Mouse (Mus musculus): ENCODE measurements around the gene Neu3.

Neu3 gene

GRCm38 (mm10) chr7:99828083-99828570 lies at the start of gene Neu3:
TSS of gene Neu3 (minus strand) at chr7:99828417.
- peak; percentile 79 for DNase-seq (ENCODE audit: low spot score)

- peak; percentile 72 for DNase-seq (ENCODE audit: low spot score)
Measured at GRCm38 (mm10) chr7:99876345-99876744, 48.1 kb upstream of the Neu3 start.

GRCm38 (mm10) chr7:99875891-99876290 lies 47.7 kb upstream of the Neu3 start:
- DNase-seq (ENCODE audit: low spot score), result no peak

GRCm38 (mm10) chr7:99873965-99874364 lies 45.7 kb upstream of the Neu3 start:
- no peak for DNase-seq (ENCODE audit: low spot score)

GRCm38 (mm10) chr7:99869296-99869695 lies 41.1 kb upstream of the Neu3 start:
- DNase-seq (ENCODE audit: low spot score), result no peak

- DNase-seq (ENCODE audit: low spot score), result no peak
Measured at GRCm38 (mm10) chr7:99865219-99865618, 37.0 kb upstream of the Neu3 start.

GRCm38 (mm10) chr7:99864241-99865028 lies 36.2 kb upstream of the Neu3 start:
- no peak for DNase-seq (ENCODE audit: low spot score)

- no peak for DNase-seq (ENCODE audit: low spot score)
Measured at GRCm38 (mm10) chr7:99863362-99863761, 35.1 kb upstream of the Neu3 start, which contains the start of gene Spcs2. TSS of gene Spcs2 (minus strand) at chr7:99863462.

GRCm38 (mm10) chr7:99858813-99859585 lies 30.8 kb upstream of the Neu3 start, which contains the start of gene Xrra1:
TSS of gene Xrra1 (plus strand) at chr7:99859116.
- DNase-seq (ENCODE audit: low spot score), result peak; percentile 98

- DNase-seq (ENCODE audit: low spot score), result no peak
Measured at GRCm38 (mm10) chr7:99858175-99858812, 30.1 kb upstream of the Neu3 start.

GRCm38 (mm10) chr7:99856266-99856861 lies 28.1 kb upstream of the Neu3 start:
- no peak for DNase-seq (ENCODE audit: low spot score)

GRCm38 (mm10) chr7:99854311-99854710 lies 26.1 kb upstream of the Neu3 start:
- no peak for DNase-seq (ENCODE audit: low spot score)

- no peak for DNase-seq (ENCODE audit: low spot score)
Measured at GRCm38 (mm10) chr7:99853350-99853749, 25.1 kb upstream of the Neu3 start.

- no peak for DNase-seq (ENCODE audit: low spot score)
Measured at GRCm38 (mm10) chr7:99851618-99852017, 23.4 kb upstream of the Neu3 start.

GRCm38 (mm10) chr7:99851121-99851520 lies 22.9 kb upstream of the Neu3 start:
- no peak for DNase-seq (ENCODE audit: low spot score)

- no peak for DNase-seq (ENCODE audit: low spot score)
Measured at GRCm38 (mm10) chr7:99850534-99850933, 22.3 kb upstream of the Neu3 start.

GRCm38 (mm10) chr7:99845533-99846236 lies 17.5 kb upstream of the Neu3 start:
- no peak for DNase-seq (ENCODE audit: low spot score)

- no peak for DNase-seq (ENCODE audit: low spot score)
Measured at GRCm38 (mm10) chr7:99838241-99838640, 10.0 kb upstream of the Neu3 start.

GRCm38 (mm10) chr7:99837358-99838071 lies 9.3 kb upstream of the Neu3 start:
- no peak for DNase-seq (ENCODE audit: low spot score)

GRCm38 (mm10) chr7:99836781-99837180 lies 8.6 kb upstream of the Neu3 start:
- no peak for DNase-seq (ENCODE audit: low spot score)
